Mouse (Mus musculus) gastrocnemius, postnatal 36 days (tissue): ENCODE data around the gene Ptges3. TPM values are rescaled to one million over a fixed set of nuclear protein-coding genes. Genes with fewer than 3 reads are reported as not detected.
A peak's percentile ranks its signal among the peaks of the same experiment; 100 is the strongest.

Source experiments
- DNase-seq, 2 experiments: peaks; one replicate each; pipeline ENCODE4 v3.0.0; 2022
- intact Hi-C: fragments of 180-260 bp; cut with DNase I; formaldehyde crosslinking; loops from one replicate; pipeline ENCODE4 v1.15.1; 2025
- total RNA-seq, 2 experiments: library from RNA; stranded (reverse); gene quantifications; 2 replicates each; pipeline ENCODE4 v1.2.3; 2021

Gene Ptges3
- total RNA-seq, 2 experiments from 2014 or later, result 56.6 to 60.7 TPM

DNA sequence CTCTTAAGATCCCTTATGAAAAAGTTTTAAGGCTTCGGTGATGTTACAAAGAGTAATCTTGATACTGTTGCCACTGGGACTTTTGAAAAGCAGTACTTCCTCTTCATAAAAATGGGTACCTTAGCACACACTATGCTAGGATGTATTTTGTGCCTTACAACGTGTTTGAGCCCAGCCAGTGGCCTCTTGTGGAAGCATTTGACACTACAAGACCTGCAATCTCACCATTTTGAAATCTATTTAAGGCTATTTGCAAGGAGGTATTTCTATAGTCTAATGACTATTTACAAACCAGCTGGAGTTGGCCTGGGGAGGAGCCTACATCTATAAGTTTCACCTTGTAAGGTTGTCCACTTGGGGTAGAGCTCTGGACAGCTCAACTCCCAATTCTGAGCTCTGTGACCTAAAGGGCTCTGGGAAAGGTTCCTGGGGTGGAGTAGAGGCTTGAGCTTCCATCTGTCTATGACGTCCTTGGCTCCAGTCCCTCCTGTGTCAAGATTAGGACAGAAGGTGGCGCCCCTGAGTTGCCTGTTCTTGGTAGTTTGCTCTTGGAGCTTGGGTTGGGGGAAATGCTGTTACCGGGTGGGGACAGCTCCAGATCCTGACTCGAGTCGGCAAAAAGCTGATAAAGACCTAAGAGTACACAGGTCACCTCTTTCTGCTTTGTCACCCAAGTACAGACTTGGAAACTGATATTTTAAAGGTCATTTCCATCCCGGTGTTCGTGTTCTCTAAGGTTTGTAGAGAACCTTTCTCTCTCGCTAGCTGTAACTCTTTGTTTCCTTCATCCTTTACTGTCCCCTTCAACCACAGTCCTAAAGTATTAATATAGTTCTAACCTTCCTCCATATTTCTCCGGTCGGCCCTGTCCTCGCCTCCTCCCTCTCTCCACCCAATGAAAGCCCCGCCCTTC is 32.2 kb downstream of the Ptges3 start:
- DNase-seq, result peak; percentile 87 to 88
- intact Hi-C loops, result loop anchor here (2.0 kb wide), 1 partner anchor 96 kb away; no protein-coding TSS in a partner anchor

DNA sequence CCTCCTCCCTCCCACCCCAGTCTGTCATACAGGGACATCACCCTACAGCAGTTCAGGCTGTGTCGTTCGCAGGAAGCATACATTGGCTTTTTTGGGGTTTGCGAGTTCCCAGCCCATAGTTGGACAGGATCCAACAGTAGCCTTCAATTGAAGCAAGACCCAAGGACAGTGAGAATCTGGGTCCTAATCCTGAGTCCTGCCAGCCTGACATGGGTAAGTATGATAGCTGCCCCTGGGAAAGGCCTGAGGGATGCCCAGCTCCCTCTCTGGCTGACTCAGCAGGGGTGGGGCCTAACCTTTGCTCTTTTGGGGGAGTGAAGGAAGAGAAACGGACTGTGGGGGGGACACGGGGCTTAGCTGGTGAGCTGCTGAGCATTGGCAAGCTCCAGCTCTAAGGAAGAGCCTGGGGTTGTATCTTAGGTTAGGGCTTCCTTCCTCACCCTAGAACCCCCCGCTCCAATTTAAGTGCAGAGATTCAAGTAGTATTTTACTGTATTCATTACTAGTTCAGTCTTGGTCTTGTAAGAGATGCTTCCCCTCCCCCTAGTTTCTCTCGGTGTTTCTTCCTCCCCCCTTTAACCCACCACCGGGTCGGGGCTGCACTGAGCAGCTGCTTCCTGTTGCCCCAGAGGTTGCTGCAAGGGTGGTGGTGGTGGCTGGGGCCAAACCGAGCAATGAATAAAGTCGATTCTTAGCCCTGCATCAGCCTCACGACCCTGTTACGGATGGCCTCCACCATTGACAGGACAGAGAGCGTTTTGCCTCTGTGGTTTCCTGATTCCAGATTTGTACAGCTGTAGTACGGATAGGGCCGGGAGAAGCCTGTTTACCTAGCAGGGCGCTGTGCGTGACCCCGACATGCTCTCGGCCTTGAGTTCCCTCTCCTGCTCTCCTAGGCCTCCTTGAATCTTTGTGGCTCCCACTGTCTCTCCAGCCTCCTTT is 33.1 kb downstream of the Ptges3 start, which contains the start of gene Baz2a:
Gene Baz2a, plus strand, starts transcription at position 14 of the 942 bp plus-strand sequence.
- intact Hi-C loops, result loop anchor here (2.0 kb wide), 1 partner anchor 95 kb away; no protein-coding TSS in a partner anchor
- peak; percentile 42 to 57 for DNase-seq

DNA sequence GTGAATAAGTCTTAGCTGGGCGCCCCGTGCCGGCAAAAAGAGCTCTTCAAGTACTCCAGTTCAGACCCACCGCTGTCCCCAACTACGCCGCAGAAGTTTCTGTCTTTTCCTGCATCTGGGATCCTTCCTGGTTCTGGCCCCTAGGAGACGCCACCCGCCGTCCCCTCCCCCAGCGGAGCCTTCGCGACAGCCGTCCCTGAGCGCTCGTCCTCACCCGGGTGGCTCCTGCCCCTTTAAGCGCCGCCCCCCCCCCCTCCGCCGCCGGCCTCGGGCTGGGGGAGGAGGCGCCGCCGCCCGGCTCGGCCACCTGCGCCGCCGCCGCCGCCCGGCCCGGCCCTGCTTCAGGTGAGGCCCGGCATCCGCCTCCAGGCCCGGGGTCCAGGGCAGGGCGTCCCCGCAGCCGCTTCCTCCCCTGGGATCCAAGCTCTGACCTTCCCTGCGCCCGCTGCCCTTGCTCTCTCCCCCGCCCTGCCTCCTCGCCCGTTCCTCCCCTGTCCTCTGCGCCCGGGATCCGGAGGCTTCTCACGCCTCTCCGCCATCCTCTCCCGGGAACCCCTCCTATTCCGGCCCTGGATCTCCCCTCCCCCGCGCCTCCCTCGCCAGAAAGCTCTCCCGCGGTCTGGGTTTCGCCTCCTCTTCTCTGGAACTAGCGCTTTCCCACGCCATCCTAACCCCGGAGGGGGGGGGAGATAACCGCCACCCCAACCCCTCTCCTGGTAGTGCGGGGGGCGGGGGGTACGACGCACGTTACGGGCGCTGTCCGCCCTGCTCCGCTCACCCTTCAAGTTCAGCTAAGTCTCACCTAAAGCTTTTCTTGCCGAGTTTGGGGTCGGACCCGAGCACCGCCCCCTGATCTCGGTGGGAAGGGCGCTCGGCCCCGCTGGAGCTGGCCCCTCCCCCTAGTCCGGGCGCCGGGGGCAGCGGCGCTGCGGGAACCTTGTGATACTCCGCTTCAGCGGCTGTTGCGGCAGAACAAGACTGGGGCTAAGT is 34.0 kb downstream of the Ptges3 start:
- DNase-seq, result peak; percentile 74 to 78
- intact Hi-C loops, result no loop called here

DNA sequence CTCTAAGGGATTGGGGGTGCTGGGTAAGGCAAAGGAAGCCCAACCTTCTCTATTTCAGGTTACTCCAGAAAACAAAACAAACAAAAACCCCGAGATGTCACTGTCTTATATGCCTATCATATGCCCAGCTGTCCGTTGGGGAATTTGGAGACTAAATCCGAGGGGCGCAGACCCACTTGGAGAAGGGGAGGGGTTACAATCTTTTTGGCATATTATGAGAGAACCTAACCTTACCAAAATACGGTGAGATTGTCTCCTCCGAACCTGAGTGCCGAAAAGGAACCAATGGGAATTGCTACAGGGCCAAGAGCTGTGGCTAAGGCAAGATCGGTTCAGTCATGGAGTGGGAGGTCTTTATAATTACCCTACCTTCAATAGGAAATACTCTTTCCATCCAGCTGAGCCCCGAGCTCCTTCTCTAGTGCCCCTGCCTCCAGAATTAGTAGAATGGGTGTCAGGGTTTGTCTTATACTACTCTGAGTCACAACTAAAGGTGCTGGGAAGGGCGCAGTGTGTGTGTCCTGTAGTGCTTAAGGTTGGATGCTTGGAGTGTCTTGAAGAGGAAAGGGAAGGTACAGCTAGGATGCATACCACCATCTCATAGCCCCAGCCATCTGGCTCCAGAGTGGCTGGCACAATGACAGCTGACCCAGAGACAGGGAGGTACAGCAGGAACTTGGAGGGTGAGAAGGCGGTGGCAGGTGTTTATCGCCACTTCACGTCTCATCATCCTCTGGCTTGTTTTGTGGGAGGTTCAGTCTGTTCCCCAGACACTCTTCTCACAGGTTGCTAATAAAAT is 34.9 kb downstream of the Ptges3 start:
- DNase-seq, result peak in 1 of 2 experiments; percentile 28
- intact Hi-C loops, result no loop called here

DNA sequence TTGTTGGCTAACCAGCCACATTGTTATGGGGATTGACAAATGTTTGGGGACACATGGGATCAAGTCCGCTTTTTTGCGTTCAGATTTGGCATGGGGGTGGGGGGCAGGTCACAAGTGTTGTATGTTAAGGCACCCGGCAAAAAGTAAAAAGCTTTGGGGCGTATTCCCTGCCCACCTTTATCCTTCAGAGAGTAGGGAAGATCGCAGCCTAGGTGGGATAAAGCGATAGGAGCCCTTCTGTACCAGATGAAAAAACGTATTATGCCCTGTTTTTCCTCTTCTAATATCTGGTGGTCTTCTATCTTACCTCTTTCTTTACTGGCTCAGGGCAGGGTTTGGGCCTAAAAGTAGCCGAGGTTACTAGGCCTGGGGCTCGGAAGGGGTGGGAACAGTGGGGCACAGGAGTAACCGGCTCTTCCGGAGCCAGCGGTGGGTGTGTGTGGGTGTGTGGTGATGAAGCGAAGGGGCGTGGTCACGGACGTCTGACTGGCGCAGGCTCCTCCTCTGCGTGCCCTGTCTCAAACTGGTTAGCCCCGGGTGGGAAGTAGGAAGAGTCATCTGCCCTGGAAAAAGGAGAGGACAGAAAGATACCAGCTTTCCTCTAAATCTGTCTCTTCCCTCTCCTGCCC is 35.7 kb downstream of the Ptges3 start:
- intact Hi-C loops, result no loop called here
- DNase-seq, result peak; percentile 72 to 76

DNA sequence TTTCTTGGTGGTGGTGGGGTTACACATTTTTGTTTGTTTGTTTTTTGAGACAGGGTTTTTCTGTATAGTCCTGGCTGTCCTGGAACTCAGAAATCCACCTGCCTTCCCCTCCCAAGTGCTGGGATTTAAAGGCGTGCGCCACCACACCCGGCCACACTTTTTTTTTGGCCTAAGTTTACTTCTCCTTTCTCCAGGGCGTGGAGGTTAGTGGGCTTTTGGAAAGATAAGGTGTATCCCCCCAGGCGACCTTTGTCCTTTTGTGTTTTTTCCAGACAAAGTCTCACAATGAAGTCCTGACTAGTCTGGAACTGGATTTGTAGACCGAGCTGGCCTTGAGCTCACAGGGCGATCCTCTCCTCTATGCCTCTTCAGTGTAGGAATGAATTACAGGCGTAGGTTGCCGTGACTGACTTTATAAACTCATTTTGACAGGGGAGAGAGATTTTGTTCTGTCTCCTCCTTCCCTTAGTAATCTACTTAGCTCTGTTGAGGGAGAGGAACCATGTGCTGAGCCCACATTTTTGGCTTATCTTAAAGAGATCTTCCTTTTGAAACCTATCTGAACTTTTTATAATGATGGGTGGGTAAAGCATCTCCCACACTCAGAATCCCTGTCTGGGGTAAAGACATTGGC is 36.4 kb downstream of the Ptges3 start:
- intact Hi-C loops, result no loop called here
- no peak for DNase-seq

DNA sequence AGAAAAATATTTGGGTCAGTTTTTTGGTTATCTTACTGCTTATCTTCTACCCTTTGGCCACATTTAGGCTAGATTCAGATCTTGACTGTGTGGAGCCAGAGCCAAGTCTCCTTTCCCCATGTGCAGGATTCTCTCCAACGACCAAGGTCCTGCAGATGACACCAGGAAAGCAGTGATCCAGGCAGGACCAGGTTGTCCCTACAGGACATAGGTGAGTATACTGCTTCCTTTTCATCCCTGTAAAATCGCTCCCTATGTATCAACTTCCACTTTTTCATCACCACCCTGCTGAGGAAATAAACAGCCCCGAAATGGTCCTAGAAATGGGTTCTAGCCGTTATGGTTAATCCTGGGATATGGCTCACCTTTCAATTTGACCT is 37.5 kb downstream of the Ptges3 start:
- DNase-seq, result no peak
- intact Hi-C loops, result no loop called here

DNA sequence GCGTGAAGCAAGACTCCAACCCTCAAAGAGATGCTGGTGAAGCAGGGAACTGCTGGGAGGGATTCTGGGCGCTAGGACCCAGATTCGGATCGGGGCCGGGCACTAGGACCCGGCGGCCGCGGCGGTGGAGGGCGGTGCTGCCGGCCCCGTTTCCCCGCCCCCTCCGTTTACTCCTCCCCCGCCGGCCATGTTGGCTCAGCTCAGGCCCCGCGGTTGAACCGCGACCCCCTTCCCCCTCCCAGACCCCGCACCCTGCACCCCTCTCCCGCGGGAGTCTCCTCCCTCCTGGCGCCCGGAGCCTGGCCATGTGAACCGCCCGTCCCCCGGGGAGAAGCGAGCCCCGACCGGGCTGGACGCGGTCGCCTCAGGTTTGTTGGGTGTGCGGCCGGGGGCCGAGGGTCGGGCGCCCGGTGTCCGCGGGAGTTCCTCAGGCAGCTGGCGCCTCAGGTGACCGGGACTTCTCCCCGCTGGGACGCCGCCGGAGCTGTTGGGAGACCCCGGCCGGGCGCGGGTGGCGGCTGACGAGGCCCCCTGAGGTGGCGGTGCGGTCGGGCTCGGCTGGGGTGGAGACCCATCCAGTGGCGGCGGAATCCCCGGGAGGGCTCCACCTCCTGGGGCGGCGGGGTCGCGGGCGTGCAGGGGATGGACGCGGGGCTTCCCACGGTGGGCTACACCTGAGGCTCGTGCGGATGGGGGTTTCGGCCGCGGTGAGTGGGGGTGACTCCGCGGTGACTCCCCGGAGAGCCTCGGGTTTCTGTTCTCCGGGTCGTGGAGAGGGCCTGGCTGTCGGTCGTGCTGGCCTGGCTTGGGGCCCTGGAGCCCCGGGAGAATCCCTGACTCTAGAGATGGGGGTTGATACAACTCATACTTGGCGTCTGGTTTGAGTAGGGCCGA is 38.2 kb downstream of the Ptges3 start:
- intact Hi-C loops, result no loop called here

DNA sequence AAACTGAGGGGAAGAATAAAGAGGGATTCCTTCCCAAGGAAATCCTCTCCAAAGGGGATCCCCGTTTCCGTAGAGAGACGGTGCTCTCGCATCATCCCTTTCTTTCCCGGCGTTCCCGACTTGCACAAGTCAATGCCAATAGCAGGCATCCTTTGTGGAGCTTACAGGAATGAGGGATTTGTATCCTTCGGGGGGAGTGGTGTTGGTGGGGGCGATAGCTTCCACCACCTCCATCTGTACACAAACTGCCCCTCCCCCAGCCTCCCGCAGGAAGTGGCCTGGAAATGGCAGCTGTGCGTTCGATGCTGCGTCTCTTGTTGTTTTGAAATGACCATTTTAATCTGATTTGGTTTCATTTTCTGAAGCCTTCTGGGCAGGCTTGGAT is 38.8 kb downstream of the Ptges3 start:
- DNase-seq, result peak; percentile 26 to 34
- intact Hi-C loops, result no loop called here

More for the DNA sequence above, 38.2 kb downstream of the Ptges3 start:
- DNase-seq, result peak; percentile 65 to 75

DNA sequence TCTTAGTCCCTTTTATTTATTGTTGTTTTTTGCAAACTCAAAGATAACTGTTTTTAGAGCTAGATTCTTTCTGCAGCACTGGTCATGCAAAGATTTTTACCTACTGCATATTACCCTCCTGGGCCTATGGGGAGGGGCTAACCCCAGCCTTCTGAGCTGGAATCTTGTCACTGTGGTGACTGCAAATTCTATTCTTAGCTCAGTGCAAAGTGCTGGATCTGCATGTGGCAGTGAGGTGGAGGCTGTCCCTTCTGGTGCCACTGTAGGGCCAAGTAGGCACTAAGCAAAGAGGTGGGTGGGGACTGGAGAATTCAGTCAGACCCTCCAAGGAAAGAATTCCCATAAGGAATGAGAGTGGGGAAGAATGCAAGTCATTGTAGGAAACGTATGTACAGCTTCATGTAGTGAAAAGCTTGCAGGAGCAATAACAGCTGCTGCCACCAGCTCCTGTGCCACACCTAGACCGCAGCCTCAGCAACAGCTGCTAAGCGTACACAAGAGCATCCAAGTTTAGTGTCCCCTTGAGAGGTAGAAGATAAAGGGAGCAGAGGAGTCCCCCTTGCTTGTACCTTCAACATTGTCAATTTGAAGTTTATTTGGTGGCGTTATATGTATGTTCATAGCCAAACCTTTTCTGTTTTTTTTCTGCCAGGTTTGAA is 51.5 kb downstream of the Ptges3 start:
- DNase-seq, result no peak
- intact Hi-C loops, result no loop called here

DNA sequence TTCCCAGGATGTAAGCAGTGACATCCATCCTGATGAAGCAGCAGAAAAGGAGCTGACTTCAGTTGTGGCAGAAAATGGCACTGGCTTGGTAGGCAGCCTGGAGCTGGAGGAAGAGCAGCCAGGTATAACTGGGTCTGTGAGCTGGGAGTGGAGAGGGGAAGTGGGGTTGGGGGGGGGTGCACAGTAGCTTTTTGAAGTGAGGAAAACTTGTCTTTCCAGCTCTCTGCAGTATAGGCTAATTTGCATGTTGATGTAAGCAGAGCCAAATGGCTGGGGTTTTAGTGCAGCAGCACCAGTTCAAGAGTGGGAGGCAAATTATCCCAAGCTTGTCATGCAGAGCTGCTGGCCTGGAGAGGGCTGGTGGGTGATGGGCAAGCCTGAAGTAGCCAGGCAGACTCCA is 52.5 kb downstream of the Ptges3 start:
- intact Hi-C loops, result no loop called here
- DNase-seq, result no peak

DNA sequence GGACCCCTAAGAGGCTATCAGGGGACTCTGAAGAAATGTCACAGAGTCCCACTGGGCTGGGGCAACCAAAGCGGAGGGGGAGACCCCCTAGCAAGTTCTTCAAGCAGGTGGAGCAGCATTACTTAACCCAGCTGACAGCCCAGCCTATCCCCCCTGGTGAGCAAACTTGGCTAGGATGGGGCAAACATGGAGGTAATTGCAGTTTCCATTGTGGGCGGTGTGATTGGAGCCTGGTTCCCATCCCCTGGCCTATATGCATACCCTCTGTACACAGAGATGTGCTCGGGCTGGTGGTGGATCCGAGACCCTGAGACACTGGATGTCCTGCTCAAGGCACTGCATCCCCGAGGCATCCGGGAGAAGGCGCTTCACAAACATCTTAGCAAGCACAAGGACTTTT is 65.1 kb downstream of the Ptges3 start:
- intact Hi-C loops, result no loop called here

DNA sequence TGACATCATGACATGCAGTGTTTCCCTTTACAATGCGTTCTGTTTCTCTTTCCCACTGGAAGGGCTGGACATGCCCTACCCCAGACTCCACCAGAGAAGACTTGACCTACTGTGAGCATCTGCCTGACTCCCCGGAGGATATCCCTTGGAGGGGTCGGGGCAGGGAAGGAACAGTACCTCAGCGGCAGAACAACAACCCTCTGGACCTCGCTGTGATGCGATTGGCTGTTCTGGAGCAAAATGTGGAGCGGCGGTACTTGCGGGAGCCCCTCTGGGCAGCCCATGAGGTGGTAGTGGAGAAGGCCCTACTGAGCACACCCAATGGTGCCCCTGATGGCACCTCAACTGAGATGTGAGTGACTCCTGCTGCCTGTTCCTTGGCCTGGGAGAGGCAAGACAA is 66.1 kb downstream of the Ptges3 start:
- DNase-seq, result no peak
- intact Hi-C loops, result no loop called here

More for the DNA sequence above, 65.1 kb downstream of the Ptges3 start:
- DNase-seq, result no peak

DNA sequence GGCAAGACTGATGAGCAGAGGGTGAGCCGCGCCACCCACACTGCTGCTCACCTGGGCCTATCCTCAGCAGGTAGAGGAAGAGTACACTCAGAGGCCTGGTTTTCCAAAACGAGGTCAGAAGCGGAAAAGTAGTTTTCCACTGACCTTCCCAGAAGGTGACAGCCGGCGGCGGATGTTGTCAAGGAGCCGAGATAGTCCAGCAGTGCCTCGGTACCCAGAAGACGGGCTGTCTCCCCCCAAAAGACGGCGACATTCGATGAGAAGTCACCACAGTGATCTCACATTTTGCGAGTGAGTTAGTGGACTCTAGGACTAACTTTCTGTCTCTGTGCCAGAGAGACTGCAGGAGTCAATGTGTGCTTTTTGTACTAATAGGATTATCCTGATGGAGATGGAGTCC is 67.2 kb downstream of the Ptges3 start:
- intact Hi-C loops, result no loop called here
- no peak for DNase-seq
